Mouse (Mus musculus) forelimb bud, embryonic 11.5 days (tissue): ENCODE results near the gene Mgat4a.
"Not testable (repeated sequence)": the region's sequence is repeated elsewhere in the genome, so short reads cannot be mapped to it uniquely, and the experiment has no call there.

Experiments
- DNase-seq: peaks from one replicate; pipeline ENCODE4 v3.0.0-alpha.2; 2012; ENCODE audit warnings: low read depth, low spot score

Mgat4a gene

DNA sequence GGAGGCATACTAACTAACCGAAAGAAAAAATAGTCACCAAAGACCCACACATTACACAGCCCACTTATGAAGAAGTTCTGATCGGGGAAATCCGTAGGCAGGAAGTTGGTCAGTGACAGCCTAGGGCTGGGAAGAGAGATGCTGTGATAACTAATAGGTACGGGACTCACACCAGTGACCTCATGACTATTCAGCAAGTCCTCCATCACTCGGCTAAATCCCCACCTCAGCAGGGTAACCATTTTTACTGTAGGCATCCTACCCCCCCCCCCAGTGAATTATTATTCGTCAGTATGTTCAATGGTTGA lies 8.3 kb downstream of the Mgat4a start:
- no peak for DNase-seq

DNA sequence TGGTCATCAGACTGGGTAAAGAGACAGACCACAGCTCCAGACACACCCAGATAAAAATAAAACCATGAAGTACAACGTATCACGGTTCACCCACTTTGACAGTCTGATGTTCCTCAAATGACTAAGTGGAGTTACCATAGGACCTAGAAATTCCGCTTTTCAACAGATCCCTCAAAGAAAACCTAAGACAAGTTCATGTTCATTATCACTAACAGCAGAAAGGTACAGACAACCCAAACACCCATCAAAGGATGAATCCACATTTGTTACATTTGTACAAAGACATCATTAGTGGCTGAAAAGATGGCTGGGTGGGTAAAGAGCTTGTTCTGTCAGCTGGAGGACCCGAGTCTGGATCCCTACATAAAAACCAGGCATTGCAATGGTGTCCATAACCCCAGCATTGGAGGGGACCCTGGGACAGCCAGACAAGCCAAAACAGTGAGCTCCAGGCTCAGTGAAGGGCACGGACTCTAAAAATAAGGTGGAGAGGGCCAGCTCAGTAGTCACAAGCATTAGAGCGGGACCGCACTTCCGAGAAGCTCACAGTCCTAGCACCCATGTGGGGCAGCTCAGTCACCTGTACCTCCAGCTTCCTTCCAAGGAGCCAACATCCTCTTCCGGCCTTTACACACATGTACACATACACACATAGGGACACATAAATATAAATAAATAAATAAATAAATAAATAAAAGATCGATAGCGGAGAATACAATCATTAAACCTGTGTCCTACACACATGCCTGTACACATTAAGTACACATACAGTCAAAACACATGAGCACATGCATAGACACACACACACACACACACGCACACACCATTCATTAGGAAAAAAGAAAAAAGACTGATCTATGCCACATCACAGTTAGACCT lies 8.9 kb downstream of the Mgat4a start:
- DNase-seq: no peak

DNA sequence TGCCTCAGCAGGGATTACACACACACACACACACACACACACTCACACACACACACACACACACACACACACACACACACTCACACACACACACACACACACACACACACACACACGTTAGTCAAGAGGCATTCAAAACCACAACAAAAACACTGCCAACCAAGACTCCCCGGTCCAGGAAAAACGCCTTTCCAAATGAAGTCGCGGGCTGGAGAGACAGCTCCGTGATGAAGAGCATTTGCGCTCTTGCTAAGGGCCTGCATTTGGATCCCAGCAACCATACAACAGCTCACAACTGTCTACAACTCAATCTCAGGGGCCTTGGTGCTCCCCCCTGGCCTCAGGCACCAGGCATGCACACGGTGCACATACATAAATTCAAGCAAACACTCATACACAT lies 10.8 kb downstream of the Mgat4a start:
- DNase-seq: no peak

DNA sequence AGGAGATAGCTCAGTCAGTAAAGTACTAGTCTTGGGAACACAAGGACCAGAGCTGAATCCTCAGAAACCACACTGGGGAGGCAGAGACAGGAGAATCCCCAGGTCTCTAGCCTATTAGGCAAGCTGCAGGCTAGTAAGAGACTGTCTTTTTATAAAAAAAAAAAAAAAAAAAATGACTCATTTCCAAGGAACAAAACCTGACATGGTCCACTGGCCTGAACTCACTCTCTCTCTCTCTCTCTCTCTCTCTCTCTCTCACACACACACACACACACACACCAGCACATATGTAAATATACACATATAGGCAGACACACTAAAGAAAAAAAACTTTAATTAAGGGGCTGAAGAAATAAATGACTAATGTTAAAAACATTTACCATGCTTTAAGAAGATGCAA lies 14.6 kb downstream of the Mgat4a start:
- DNase-seq: no peak

DNA sequence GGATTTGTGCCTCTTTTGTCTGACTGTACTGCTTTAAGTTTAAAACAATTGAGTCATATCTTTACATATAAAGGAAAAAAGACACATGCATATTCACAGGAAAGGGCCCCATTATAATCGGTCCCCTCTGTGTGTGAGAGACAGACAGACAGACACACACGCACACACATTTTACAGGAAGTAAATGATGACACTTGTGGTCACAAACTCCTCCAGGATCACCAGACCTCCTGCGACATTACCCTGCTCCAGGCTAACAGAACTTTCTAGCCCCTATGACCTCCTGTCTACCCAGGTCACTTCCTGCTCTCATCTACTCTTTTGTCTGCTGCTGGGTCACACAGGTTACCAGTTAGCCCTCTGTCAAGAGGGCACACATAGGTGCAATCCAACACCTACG lies 16.1 kb downstream of the Mgat4a start:
- DNase-seq: no peak

DNA sequence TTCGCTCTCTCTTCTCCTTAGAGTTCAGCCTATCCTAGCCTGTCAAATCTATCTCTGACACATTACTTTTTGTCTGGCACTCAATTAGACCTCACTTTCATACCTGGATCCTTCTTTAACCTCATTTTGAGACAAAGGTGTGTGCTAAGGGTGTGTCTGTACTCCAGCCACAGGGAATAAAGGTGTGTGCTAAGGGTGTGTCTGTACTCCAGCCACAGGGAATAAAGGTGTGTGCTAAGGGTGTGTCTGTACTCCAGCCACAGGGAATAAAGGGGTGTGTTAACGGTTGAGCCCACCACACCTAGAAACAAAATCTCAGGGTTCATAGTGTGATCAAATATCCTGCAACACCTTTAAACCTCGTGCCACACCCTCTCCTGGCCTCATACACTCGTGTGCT lies 16.7 kb downstream of the Mgat4a start:
- DNase-seq: not testable (repeated sequence)

DNA sequence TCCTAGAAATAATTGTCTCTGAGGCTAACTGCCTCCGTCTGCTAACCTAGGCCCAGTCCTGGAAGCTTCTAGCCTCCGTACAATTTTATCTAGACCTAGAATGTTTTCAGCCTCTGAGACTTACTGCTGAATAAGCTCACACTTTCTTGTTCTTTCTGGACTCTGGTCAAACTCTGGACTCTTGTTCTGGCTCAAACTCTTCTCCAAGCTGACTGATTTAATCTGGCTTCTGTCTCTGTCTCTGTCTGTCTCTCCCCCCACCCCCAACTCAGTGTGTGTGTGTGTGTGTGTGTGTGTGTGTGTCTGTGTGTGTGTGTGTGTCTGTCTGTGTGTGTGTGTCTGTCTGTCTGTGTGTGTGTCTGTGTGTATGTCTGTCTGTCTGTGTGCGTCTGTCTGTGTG lies 17.3 kb downstream of the Mgat4a start:
- not testable (repeated sequence) for DNase-seq

DNA sequence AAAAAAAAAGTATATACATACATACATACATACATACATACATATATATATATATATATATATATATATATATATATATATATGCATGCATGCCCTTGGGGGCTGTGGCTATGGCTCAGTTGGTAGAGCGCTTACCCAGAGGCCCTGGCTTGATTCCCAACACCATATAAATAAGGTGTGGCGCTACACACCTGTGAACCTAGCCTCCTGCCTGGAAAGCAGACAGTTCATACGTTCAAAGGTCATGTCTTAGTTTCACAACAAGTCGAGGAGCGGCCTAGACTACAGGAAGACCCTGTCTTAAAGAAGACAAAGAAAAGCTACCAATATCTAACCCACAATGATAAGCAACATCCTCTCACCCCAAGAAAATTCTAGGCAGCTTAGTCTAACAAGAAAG lies 18.7 kb downstream of the Mgat4a start:
- no peak for DNase-seq

GRCm38 (mm10) chr1:37518791-37519190 lies 22.0 kb downstream of the Mgat4a start:
- DNase-seq: no peak

GRCm38 (mm10) chr1:37518124-37518720 lies 22.6 kb downstream of the Mgat4a start:
- no peak for DNase-seq

DNA sequence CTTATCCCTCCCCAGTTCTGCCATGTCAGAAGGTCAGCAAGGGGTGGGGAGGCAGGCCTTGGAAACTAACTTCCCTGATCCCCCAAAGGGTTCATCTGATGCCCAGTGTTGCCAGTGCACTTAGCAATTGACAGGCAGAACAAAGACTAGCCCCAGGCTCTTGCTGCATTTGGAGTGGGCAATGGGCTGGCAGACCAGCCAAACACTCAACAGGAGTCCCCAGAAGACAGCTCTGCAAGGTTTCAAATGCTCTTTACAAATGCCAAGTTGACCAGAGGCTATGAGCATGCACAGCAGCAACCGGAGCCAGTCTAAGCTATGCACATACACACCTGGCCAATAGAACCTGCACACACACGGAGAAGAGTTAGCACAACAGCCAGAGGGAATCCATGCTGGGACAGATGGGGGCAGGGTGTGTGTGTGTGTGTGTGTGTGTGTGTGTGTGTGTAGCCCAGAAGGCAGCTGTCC lies 27.8 kb downstream of the Mgat4a start:
- no peak for DNase-seq

DNA sequence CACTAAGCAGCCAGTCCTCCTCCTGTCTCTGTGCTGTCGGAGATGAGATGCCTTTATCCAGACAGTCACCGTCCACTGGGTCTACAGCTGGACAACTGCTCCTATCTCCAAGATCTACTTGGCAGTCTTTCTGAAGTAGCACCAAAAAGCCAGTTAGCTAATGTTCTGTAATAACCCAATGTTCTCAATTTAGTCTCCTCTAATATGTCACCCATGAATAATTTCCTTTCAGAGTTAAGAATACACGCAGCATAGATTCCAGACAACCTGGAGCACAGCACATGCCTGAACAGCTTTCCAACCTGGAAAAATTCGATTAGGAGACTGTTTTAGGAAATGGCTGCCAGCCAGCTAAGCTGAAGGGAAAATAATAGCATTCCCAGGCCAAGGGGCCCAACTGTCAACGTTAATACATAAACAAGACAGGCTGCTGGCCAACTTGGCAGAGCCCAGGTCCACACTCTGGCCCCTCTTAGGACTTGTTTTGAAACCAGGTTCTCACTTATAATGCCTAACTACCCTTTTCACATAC lies 28.6 kb downstream of the Mgat4a start:
- DNase-seq: no peak

GRCm38 (mm10) chr1:37510193-37510592 lies 30.6 kb downstream of the Mgat4a start:
- DNase-seq: no peak

DNA sequence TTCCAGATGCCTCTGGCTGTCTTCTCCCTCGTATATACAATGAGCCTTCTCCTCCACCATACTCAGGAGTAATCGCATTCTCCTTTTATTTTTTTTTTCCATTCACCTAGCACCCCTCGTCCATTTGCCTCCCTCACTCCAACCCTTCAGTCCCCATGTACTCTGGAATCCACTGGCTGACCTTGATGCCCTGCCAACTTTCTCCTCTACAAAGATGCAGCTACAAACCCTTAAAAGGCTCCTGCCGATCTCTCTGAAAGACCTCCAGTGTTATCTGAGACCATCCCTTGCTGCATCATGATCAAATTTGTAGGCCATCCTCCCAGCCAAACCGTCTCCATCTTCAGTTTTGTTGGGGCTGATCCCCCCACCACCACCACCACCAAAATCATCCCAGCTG lies 31.4 kb downstream of the Mgat4a start:
- DNase-seq: no peak

DNA sequence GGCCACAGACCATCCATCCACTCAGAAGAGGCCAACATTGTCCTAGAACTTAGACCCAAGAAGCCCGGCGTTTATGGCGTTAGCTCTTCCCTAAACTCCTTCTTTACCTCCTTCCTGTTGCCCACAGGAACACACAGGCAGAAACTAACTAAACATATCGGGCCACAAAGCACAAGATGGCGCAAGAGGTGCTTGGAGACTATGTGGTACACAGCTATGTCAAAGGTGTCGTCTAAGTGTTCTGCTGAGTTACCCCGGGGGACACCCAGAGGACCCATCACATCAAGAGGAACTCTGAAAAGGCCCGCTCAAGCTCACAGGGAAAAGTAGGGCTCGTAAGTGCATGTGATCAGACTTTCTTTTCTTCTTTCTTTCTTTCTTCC lies 35.5 kb downstream of the Mgat4a start:
- DNase-seq: no peak

GRCm38 (mm10) chr1:37504716-37505347 lies 36.0 kb downstream of the Mgat4a start:
- no peak for DNase-seq

DNA sequence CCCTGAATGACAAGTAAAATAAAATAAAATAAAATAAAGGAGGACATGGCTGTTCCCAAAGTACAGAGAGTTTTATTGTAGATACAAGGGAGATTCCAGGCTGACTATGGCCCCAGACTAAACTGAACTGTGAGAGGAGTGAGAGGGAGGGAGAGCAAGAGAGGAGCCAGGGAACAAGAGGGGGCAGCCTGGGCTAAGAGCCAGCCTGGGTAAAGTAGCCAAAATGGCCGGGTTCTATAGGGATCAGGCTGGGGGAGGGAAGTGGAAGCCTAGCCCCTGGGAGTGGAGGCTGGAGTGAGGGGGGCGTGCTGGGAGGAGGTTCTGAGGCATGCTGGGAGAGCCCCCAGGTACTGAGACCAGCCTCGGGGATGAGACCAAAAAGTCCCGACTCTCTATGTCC lies 37.2 kb downstream of the Mgat4a start:
- DNase-seq: no peak

GRCm38 (mm10) chr1:37502354-37502753 lies 38.5 kb downstream of the Mgat4a start:
- DNase-seq: no peak

GRCm38 (mm10) chr1:37500723-37501122 lies 40.1 kb downstream of the Mgat4a start:
- DNase-seq: no peak

DNA sequence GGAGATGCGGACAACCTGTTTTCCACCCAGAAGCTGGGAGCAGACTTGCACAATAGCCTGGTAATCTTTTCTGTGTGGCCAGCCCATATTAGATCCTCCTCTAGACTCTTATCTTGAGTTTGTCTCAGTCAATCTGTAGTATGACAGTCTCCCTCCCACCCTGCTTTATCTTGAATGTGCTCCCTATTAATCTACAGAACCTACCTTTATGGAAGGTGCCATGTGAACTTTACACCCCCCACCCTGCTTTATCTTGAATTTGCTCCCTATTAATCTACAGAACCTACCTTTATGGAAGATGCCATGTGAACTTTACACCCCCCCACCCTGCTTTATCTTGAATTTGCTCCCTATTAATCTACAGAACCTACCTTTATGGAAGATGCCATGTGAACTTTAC lies 41.4 kb downstream of the Mgat4a start:
- not testable (repeated sequence) for DNase-seq

GRCm38 (mm10) chr1:37498911-37499310 lies 41.9 kb downstream of the Mgat4a start:
- DNase-seq: no peak

DNA sequence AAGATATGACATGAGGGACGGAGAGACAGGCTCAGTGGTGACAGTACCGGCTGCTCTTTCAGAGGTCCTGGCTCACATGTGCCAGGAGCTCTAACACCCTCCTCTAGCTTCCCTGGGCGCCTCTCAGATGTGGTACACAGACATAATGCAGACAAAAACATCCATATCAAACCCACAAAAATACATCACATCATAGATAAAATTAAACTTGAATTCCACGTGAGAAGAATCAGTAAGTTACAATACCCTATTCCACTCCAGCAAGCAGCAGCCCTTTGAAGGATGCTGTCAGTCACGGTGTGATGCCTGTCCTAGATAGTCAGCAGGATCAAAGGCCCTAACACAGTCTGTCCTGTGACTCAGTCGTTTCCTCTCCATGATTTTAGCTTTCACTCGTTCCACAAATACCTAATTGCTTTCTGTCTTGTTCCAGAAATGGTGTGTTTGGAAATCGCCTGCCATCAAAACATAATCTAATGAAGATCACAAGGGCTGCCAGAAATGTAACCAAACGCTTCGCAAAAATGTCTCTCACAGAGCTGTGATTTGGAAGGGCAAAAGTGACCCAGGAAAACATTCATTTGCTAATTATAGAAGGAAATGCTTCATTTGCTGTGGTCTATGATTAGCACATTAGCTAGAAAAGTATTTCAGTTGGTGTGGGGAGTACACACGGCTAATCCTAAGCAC lies 44.1 kb downstream of the Mgat4a start:
- no peak for DNase-seq
